Mouse (Mus musculus) heart, embryonic 14.5 days (tissue): ENCODE measurements around the gene Tbc1d2b. TPM values are rescaled to one million over a fixed set of nuclear protein-coding genes. Genes with fewer than 3 reads are reported as not detected.

ENCODE experiments used
- ATAC-seq: fragments of 200-750 bp; cut with Nextera tagmentation; 2 replicates; pipeline ENCODE4 v1.8.0; 2017; ENCODE audit warnings: low read depth, moderate TSS enrichment; ENCODE audit not compliant: insufficient number of reproducible peaks, insufficient read depth, low FRiP score
- H3K27ac ChIP-seq, 2 experiments: fragments of 200-500 bp in 1 of 2; fragments of 300-500 bp in 1 of 2; sonication (generic) in 1 of 2; replicated peaks in 1 of 2; 2 replicates each; pipeline ENCODE4 v1.5.1; 2012 to 2014; ENCODE audit warnings: low read depth in 2 of 2, low read length in 2 of 2, control low read depth in 1 of 2, mild to moderate bottlenecking in 1 of 2, mixed read lengths in 1 of 2; ENCODE audit not compliant: control insufficient read depth in 1 of 2, insufficient read depth in 1 of 2
- H3K27me3 ChIP-seq: fragments of 300-500 bp; sonication (generic); 2 replicates; pipeline ENCODE4 v1.6.1; 2014; ENCODE audit warnings: mild to moderate bottlenecking, low read length, control low read depth; ENCODE audit not compliant: control insufficient read depth, insufficient read depth
- H3K36me3 ChIP-seq: fragments of 300-500 bp; sonication (generic); 2 replicates; pipeline ENCODE4 v1.6.1; 2014; ENCODE audit warnings: mild to moderate bottlenecking, control low read depth, low read length, mixed read lengths; ENCODE audit not compliant: control insufficient read depth, insufficient read depth
- H3K4me1 ChIP-seq, 2 experiments: fragments of 200-500 bp in 1 of 2; fragments of 300-500 bp in 1 of 2; sonication (generic) in 1 of 2; 2 replicates each; pipeline ENCODE4 v1.6.1; 2012 to 2014; ENCODE audit warnings: low read length in 2 of 2, control low read depth in 1 of 2, mixed read lengths in 1 of 2; ENCODE audit not compliant: control insufficient read depth in 2 of 2, insufficient read depth in 2 of 2
- H3K4me2 ChIP-seq: fragments of 300-500 bp; sonication (generic); 2 replicates; pipeline ENCODE4 v1.6.1; 2014; ENCODE audit warnings: mild to moderate bottlenecking, low read length
- H3K4me3 ChIP-seq, 2 experiments: fragments of 200-500 bp in 1 of 2; fragments of 300-500 bp in 1 of 2; sonication (generic) in 1 of 2; 2 replicates each; pipeline ENCODE4 v1.5.1; 2012 to 2014; ENCODE audit warnings: low read length in 2 of 2, mild to moderate bottlenecking in 2 of 2, control low read depth in 1 of 2, low read depth in 1 of 2, moderate library complexity in 1 of 2; ENCODE audit not compliant: control insufficient read depth in 1 of 2, insufficient read depth in 1 of 2
- H3K9ac ChIP-seq: fragments of 300-500 bp; sonication (generic); 2 replicates; pipeline ENCODE4 v1.6.1; 2014; ENCODE audit warnings: mild to moderate bottlenecking, low read length
- H3K9me3 ChIP-seq: fragments of 300-500 bp; sonication (generic); 2 replicates; pipeline ENCODE4 v1.6.1; 2016; ENCODE audit warnings: low read length, control low read depth; ENCODE audit not compliant: control insufficient read depth
- WGBS: fragments of 180-500 bp; shearing (Covaris S2); extraction: QIAGEN DNeasy Blood & Tissue Kit; methylation state at CpG from one replicate; pipeline ENCODE4 v1.1.7; 2014; 5-methylcytosine and 5-hydroxymethylcytosine counted together
- polyA plus RNA-seq: library from polyadenylated mRNA; unstranded; fragments of >200 nt; fragmentation: Nextera tagmentation; extraction: Ambion mirVana; gene quantifications from 2 replicates; pipeline ENCODE4 v1.2.1, GENCODE M21; 2014

Tbc1d2b gene
- polyA plus RNA-seq, 1 experiment from 2014 or later = 7.1 TPM

GRCm38 (mm10) chr9:90272346-90272745 lies 1.7 kb upstream of the Tbc1d2b start:
- no peak for ATAC-seq
- Histone ChIP-seq H3K4me1 (peaks cover 8 to 19% of the 10 kb centered on the region in 2 experiments), H3K4me2 (no peak overlapping the region), H3K9ac (no peak overlapping the region), H3K36me3 (no peaks in the 10 kb centered on the region), H3K27ac (no peak overlapping the region), H3K9me3 (no peaks in the 10 kb centered on the region), H3K4me3 (no peak overlapping the region), H3K27me3 (no peaks in the 10 kb centered on the region)
- 82% methylated on average over 12 of the region's 12 CpGs for WGBS

- Histone ChIP-seq H3K9me3 (no peaks in the 10 kb centered on the region), H3K27me3 (no peaks in the 10 kb centered on the region), H3K36me3 (no peaks in the 10 kb centered on the region), H3K4me3 (no peak overlapping the region), H3K4me2 (no peak overlapping the region), H3K9ac (no peak overlapping the region), H3K27ac (no peak overlapping the region), H3K4me1 (peaks cover 8 to 19% of the 10 kb centered on the region in 2 experiments)
- no peak for ATAC-seq
- 68% methylated on average over 5 of the region's 5 CpGs for WGBS
Measured at GRCm38 (mm10) chr9:90271541-90272090, 1.0 kb upstream of the Tbc1d2b start.

GRCm38 (mm10) chr9:90270944-90271295 lies 316 bp upstream of the Tbc1d2b start:
- Histone ChIP-seq H3K27ac (no peak overlapping the region), H3K4me2 (peak overlapping the region; percentile 98), H3K4me3 (peak overlapping the region; percentile 85 to 88)

GRCm38 (mm10) chr9:90269011-90269681 lies 1.5 kb downstream of the Tbc1d2b start:
- 29% methylated on average over 7 of the region's 7 CpGs for WGBS

More at GRCm38 (mm10) chr9:90270944-90271295, 316 bp upstream of the Tbc1d2b start:
- Histone ChIP-seq H3K9ac (peak overlapping the region; percentile 90), H3K36me3 (no peaks in the 10 kb centered on the region), H3K27me3 (no peaks in the 10 kb centered on the region), H3K9me3 (no peaks in the 10 kb centered on the region), H3K4me1 (peaks cover 8 to 19% of the 10 kb centered on the region in 2 experiments)
- 12% methylated on average over 11 of the region's 11 CpGs for WGBS
- no peak; the same call in 1 of the 2 replicates for ATAC-seq

GRCm38 (mm10) chr9:90266926-90267325 lies 3.7 kb downstream of the Tbc1d2b start:
- Histone ChIP-seq H3K4me3 (no peak overlapping the region), H3K9ac (no peak overlapping the region), H3K4me2 (no peak overlapping the region), H3K36me3 (0 out of 2 replicates have a peak, but pooled peaks cover 3% of the 10 kb centered on the region), H3K4me1 (peaks cover 8 to 19% of the 10 kb centered on the region in 2 experiments), H3K9me3 (no peaks in the 10 kb centered on the region), H3K27me3 (no peaks in the 10 kb centered on the region), H3K27ac (no peak overlapping the region)
- 93% methylated on average over 10 of the region's 10 CpGs for whole genome bisulfite sequencing
- no peak for ATAC-seq

More at GRCm38 (mm10) chr9:90269011-90269681, 1.5 kb downstream of the Tbc1d2b start:
- Histone ChIP-seq H3K4me1 (peaks cover 8 to 19% of the 10 kb centered on the region in 2 experiments), H3K9me3 (no peaks in the 10 kb centered on the region), H3K27me3 (no peaks in the 10 kb centered on the region), H3K36me3 (no peaks in the 10 kb centered on the region), H3K4me2 (peak overlapping the region; percentile 98), H3K27ac (peak overlapping the region; percentile 47 to 48; a peak in 3 of 4 replicates), H3K4me3 (peak overlapping the region; percentile 85 to 88), H3K9ac (peak overlapping the region; percentile 90)
- ATAC-seq = no peak

- no peak overlapping the region for H3K27ac ChIP-seq
- 0 out of 2 replicates have a peak, but pooled peaks cover 3% of the 10 kb centered on the region for H3K36me3 ChIP-seq
- no peak overlapping the region for H3K4me2 ChIP-seq
- H3K9ac ChIP-seq = no peak overlapping the region
- WGBS = 90% methylated on average over 10 of the region's 10 CpGs
- peaks cover 9 to 16% of the 10 kb centered on the region in 2 experiments for H3K4me1 ChIP-seq
- H3K4me3 ChIP-seq = no peak overlapping the region
- no peaks in the 10 kb centered on the region for H3K27me3 ChIP-seq
- ATAC-seq = no peak
- H3K9me3 ChIP-seq = no peaks in the 10 kb centered on the region
Measured at GRCm38 (mm10) chr9:90266059-90266458, 4.5 kb downstream of the Tbc1d2b start.

- H3K36me3 ChIP-seq = 0 out of 2 replicates have a peak, but pooled peaks cover 3% of the 10 kb centered on the region
- H3K4me2 ChIP-seq = no peak overlapping the region
- H3K27ac ChIP-seq = no peak overlapping the region
- peaks cover 14 to 22% of the 10 kb centered on the region in 2 experiments for H3K4me1 ChIP-seq
- H3K27me3 ChIP-seq = no peaks in the 10 kb centered on the region
- 83% methylated on average over 5 of the region's 5 CpGs for WGBS
- no peak overlapping the region for H3K4me3 ChIP-seq
- no peak for ATAC-seq
- no peaks in the 10 kb centered on the region for H3K9me3 ChIP-seq
- H3K9ac ChIP-seq = no peak overlapping the region
Measured at GRCm38 (mm10) chr9:90265322-90266039, 5.1 kb downstream of the Tbc1d2b start.
